Mouse (Mus musculus): ENCODE data around the gene Fmnl2.

Gene Fmnl2

DNA sequence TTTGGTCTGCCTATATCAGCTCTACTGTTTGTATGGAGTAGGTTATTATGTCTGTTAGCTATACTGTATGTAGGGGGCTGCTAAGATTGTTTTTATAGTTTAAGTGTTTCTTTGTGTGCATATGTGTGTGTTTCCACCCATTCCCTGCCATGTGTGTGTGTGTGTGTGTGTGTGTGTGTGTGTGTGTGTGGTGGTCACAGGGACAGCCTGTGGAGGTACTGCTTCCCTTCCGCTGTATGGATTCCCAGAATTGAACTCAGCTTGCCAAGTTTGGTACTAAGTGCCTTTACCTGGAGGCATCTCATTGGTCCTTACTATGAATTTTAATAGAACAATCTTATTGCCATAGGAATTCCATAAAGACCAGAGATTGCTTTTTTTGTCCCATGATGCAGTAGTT, 126.9 kb downstream of the Fmnl2 start:
- in situ Hi-C loops (cut with MboI, MseI) = no loop called here

DNA sequence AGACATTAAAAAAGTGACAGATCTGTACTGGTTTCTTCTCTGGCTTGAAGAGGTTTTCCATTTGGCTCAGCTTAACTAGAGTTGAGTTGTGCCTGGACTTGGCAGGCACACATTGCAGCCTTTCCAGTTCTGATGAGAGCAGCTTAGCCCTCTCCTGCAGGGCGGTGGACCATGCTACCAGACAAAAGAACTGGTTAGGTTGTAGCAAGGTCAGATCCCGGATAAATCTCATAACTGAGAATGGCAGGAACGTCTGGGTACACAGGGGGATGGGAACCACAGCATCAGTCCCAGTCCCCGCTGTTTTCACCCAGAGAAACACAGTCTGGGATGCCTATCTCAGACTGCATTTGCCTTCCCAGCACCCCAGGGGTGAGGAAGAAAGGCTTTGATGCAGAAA, 127.5 kb downstream of the Fmnl2 start:
- in situ Hi-C loops (cut with MboI, MseI) = no loop called here

DNA sequence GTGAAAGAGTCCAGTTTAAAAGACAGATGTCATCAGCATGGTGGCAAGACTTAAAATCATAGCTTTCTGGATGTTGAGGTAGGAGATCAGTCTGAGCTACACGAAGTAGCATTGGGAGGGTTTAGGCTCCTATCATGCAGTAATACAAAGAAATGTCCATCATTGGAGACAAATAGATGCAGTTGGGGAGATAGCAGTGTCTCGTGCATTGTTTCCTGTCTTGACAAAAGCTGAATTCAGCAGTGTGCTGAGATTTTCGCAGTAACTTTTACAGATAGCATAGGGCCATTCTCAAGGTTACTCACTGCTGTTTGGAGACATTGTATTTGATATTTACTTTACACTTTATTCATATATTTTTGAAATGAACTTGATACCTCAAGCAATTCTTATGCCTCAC, 128.7 kb downstream of the Fmnl2 start:
- in situ Hi-C loops (cut with MboI, MseI) = no loop called here

- in situ Hi-C loops (cut with MboI, MseI) = no loop called here
Measured at GRCm38 (mm10) chr2:52987035-52987434, 129.4 kb downstream of the Fmnl2 start.

DNA sequence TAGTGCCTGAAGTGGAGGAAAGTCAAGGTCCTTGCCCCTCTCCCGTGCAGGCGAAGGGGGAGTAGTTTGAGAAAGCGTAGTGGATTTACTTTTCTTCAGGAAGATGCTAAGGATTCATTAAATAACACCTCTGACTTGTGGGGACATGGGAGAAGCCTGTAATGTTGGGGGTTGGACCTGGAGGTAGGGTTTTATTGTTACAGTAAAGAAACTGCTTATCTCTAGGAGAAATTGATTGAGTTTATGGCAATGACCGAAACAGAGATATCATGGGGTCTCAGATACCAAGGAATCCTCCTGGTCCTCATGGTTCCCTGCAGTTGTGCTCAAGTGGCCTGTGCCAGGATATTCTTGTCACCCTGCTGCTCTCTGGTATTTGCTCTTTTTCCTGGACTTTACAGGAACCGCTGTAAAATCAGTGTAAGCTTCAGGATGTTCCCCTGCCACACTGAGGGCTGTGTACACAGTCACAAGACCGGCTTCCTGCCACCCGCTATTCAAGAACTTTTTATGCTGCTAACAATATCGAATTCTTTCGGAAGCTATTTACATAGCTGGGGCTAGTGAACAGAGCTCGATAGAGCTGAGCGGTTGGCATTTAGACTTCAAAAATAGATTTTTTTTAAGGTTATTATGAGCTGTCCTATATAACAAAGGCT, 130.1 kb downstream of the Fmnl2 start:
- in situ Hi-C loops (cut with MboI, MseI) = no loop called here

GRCm38 (mm10) chr2:52989316-52989715, 131.7 kb downstream of the Fmnl2 start:
- in situ Hi-C loops (cut with MboI, MseI) = no loop called here

DNA sequence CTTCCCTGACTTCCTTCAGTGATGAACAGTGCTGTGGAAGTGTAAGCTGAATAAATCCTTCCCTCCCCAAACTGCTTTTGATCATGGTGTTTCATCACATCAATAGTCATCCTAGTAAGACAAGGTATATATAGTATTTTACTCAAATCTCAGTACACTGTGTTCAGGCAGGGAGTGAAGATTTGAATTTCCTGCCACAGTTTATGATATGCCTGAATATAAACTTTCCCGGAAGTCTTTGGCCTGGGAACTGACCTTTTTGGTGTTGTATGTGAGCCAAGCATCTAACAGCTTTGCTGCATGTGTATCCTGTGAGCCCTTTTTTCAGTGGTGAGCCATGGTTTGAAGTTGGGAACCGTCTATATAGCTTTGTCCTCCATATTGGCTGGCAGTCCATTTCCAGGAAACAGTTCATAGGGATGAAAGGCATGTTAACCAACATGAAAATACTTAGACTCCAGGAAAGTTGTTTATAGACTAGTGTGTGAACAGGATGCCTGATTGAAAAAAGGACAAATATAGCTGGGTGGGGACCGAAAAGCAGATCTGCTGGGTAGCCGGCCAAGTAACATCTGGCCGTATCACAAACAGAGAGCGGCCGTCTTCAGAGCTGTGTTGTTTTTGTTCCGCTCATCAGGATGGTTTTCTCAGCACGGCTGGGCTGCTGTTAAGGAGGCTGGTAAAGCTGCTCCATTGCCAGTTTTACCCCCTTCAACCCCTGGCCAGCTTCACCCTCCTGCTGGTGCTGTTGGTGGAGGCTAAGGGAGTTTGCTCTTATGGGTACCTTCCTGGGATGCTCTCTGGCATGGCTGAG, 133.4 kb downstream of the Fmnl2 start:
- in situ Hi-C loops (cut with MboI, MseI) = loop anchor here (5.0 kb wide), 1 partner anchor 49 kb away; no protein-coding TSS in a partner anchor

DNA sequence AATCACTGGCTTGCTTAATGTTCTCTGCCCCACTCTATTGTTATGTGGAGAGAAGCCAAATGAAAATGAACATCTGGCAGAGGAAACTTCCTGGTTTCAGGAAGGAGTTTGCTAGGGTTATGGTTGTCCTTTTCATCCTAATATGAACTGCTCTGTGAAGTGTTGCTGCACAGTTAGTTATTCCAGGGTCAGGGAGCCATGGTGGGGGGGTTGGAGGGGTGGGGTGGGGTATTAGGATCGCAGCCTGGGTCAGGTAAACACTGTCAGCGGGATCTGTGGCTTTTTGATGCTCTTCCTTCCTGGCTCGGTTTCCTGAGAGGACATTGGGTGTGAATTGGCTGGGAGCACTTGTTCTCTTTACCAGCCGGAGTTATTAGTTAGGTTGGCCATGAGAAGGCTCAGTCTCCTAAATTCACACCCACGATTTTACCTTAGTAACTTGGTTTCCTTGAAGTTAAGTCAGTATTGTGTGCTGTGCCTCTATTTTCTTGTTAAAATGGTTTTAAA, 134.1 kb downstream of the Fmnl2 start:
- in situ Hi-C loops (cut with MboI, MseI) = loop anchor here (5.0 kb wide), 1 partner anchor 49 kb away; no protein-coding TSS in a partner anchor

- in situ Hi-C loops (cut with MboI, MseI) = loop anchor here (5.0 kb wide), 1 partner anchor 51 kb away; no protein-coding TSS in a partner anchor
Measured at GRCm38 (mm10) chr2:52993241-52993640, 135.6 kb downstream of the Fmnl2 start.

- in situ Hi-C loops (cut with MboI, MseI) = loop anchor here (5.0 kb wide), 1 partner anchor 52 kb away; no protein-coding TSS in a partner anchor
Measured at GRCm38 (mm10) chr2:52994526-52994925, 136.9 kb downstream of the Fmnl2 start.

- in situ Hi-C loops (cut with MboI, MseI) = no loop called here
Measured at GRCm38 (mm10) chr2:52997955-52998750, 140.5 kb downstream of the Fmnl2 start.

GRCm38 (mm10) chr2:52999524-52999969, 141.9 kb downstream of the Fmnl2 start:
- in situ Hi-C loops (cut with MboI, MseI) = no loop called here

DNA sequence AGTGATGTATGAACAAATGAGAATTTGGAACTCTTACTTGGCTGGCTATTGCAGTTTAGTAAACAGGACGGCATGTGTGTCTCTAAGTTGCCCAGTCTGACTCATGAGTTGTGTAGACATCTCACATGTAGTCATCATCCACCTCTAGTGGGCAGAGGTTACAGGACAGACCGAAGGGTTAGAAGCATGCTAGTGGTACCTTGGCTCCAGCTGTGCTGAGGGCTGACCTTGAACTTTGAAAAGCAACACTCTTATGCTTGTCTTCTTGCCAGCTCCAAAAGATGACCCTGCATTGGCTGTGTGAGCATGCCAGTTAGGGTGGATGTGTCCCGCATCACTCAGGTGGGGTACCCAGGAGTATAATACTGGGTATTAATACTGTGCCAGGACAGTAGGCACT, 142.8 kb downstream of the Fmnl2 start:
- in situ Hi-C loops (cut with MboI, MseI) = no loop called here

DNA sequence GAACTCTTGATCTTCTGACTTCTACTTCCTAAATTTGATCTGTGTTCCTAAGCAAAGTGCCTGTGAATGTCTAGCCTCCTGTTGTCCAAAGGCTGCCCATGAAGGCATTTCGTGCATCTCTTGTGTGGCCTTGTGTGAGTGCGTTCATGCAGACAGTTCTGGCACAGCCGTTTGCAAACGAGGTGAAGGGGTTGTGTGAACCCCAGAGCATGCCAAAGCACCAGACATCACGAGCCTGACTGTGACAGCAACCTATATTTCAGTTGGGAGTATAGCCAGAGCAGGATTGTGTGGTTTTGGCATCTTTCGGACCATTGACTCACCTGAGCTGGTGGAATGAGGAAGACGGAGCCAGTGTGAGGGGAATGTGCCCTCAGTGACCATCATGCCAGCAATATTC, 148.5 kb downstream of the Fmnl2 start:
- in situ Hi-C loops (cut with MboI, MseI) = no loop called here

GRCm38 (mm10) chr2:53007142-53007541, 149.5 kb downstream of the Fmnl2 start:
- in situ Hi-C loops (cut with MboI, MseI) = no loop called here

- in situ Hi-C loops (cut with MboI, MseI) = no loop called here
Measured at GRCm38 (mm10) chr2:53013051-53013450, 155.4 kb downstream of the Fmnl2 start.

DNA sequence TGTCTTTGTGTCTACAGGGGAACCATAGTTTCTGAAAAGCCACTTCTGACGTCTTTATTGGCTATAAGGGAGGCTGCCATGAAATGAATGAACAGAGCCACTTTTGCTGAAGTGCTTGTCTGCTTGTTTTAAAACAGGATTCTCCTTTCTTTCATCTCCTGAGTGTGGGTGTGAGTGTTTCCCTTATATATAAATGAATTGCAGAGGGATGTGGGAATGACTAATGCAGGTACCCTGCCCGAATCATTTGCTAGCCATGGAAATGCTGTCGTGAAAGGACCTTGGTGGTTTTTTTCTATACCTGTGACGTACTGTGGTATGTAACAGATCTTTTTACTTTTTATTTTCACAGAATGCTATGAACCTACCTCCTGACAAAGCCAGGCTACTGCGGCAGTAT, 156.8 kb downstream of the Fmnl2 start:
- in situ Hi-C loops (cut with MboI, MseI) = no loop called here

- in situ Hi-C loops (cut with MboI, MseI) = no loop called here
Measured at GRCm38 (mm10) chr2:53022982-53023381, 165.3 kb downstream of the Fmnl2 start.

- in situ Hi-C loops (cut with MboI, MseI) = loop anchor here (25.0 kb wide), 1 partner anchor 1061 kb away; the partner anchor contains the start of gene Rprm
Measured at GRCm38 (mm10) chr2:53026056-53026769, 168.6 kb downstream of the Fmnl2 start.

DNA sequence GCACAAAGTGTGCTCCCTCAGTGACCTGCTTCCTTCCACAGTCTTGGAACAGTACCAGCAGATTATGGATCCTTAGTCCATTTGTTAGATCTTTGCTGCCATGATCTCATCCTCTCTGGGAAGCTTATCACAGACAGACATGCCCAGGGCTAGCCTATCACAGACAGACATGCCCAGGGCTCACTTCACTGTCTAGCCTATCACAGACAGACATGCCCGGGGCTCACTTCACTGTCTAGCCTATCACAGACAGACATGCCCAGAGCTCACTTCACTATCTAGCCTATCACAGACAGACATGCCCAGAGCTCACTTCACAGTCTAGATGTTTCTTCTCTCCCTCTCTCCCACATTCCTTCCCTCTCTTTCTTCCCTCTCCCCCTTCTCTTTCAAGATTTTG, 171.2 kb downstream of the Fmnl2 start:
- in situ Hi-C loops (cut with MboI, MseI) = loop anchor here (25.0 kb wide), 1 partner anchor 1058 kb away; the partner anchor contains the start of gene Rprm

Data from T-helper 1 cell (primary cell).